Mouse (Mus musculus) embryonic facial prominence, embryonic 14.5 days (tissue): ENCODE data around the gene Ankrd33b. TPM values are rescaled to one million over a fixed set of nuclear protein-coding genes. Genes with fewer than 3 reads are reported as not detected.

Source experiments
- ATAC-seq: fragments of 200-750 bp; cut with Nextera tagmentation; 2 replicates; pipeline ENCODE4 v1.8.0; 2017; ENCODE audit warnings: low read depth, moderate number of reproducible peaks, moderate TSS enrichment
- DNase-seq: peaks from one replicate; pipeline ENCODE4 v3.0.0-alpha.2; 2015; ENCODE audit warnings: low spot score
- H3K27ac ChIP-seq: fragments of 300-500 bp; sonication (generic); replicated peaks from 2 replicates; pipeline ENCODE4 v1.5.1; 2014; ENCODE audit warnings: low read depth, mild to moderate bottlenecking, low read length, moderate library complexity
- H3K27me3 ChIP-seq: fragments of 300-500 bp; sonication (generic); replicated peaks from 2 replicates; pipeline ENCODE4 v1.6.1; 2014; ENCODE audit warnings: low read length; ENCODE audit not compliant: control insufficient read depth, insufficient read depth
- H3K36me3 ChIP-seq: fragments of 300-500 bp; sonication (generic); 2 replicates; pipeline ENCODE4 v1.6.1; 2014; ENCODE audit warnings: low read length, mixed read lengths; ENCODE audit not compliant: control insufficient read depth, insufficient read depth
- H3K4me1 ChIP-seq: fragments of 300-500 bp; sonication (generic); 2 replicates; pipeline ENCODE4 v1.6.1; 2014; ENCODE audit warnings: antibody characterized with exemption, low read length; ENCODE audit not compliant: control insufficient read depth, insufficient read depth
- H3K4me2 ChIP-seq: fragments of 300-500 bp; sonication (generic); 2 replicates; pipeline ENCODE4 v1.6.1; 2014; ENCODE audit warnings: low read depth, mild to moderate bottlenecking, low read length, moderate library complexity, mixed read lengths
- H3K4me3 ChIP-seq: fragments of 300-500 bp; sonication (generic); 2 replicates; pipeline ENCODE4 v1.5.1; 2014; ENCODE audit warnings: low read depth, mild to moderate bottlenecking, low read length
- H3K9ac ChIP-seq: fragments of 300-500 bp; sonication (generic); 2 replicates; pipeline ENCODE4 v1.6.1; 2014; ENCODE audit warnings: low read depth, mild to moderate bottlenecking, low read length, moderate library complexity, mixed read lengths
- H3K9me3 ChIP-seq: fragments of 300-500 bp; sonication (generic); 2 replicates; pipeline ENCODE4 v1.6.1; 2016; ENCODE audit warnings: low read length; ENCODE audit not compliant: control insufficient read depth
- WGBS: fragments of 180-500 bp; shearing (Covaris S2); extraction: QIAGEN DNeasy Blood & Tissue Kit; methylation state at CpG from one replicate; pipeline ENCODE4 v1.1.7; 2014; 5-methylcytosine and 5-hydroxymethylcytosine counted together
- polyA plus RNA-seq: library from polyadenylated mRNA; unstranded; fragments of >200 nt; fragmentation: Nextera tagmentation; extraction: Ambion mirVana; gene quantifications from 2 replicates; pipeline ENCODE4 v1.2.1, GENCODE M21; 2014

Gene Ankrd33b
- polyA plus RNA-seq, 1 experiment from 2014 or later = 1.1 TPM

DNA sequence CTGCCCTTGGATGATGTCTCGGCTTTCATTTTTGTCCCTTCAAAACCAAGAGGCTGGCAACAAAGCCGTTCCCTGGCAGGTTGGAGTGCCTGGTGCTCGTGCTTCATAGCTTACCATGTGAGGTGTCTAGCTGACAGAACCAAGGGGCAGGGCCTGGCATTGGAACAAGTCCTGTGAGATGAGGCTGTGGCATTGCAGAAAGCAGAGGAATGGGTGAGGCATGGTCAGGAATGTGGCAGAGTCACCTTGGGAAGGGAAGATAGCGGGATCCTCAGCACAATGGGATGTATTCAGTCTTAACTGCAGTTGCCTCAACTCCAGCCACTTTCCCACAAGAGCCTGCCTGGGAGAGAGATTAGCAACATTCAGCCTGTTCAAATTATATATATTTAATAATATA is 24.6 kb upstream of the Ankrd33b start:
- Histone ChIP-seq H3K4me1 (no peaks in the 10 kb centered on the region), H3K27me3 (no peaks in the 10 kb centered on the region), H3K9me3 (0 out of 2 replicates have a peak, but pooled peaks cover 3% of the 10 kb centered on the region), H3K36me3 (no peaks in the 10 kb centered on the region), H3K27ac (no peak overlapping the region), H3K4me2 (no peak overlapping the region), H3K9ac (no peak overlapping the region), H3K4me3 (no peak overlapping the region)
- DNase-seq (no peak), ATAC-seq (no peak)
- 75% methylated on average over 4 of the region's 4 CpGs for WGBS

DNA sequence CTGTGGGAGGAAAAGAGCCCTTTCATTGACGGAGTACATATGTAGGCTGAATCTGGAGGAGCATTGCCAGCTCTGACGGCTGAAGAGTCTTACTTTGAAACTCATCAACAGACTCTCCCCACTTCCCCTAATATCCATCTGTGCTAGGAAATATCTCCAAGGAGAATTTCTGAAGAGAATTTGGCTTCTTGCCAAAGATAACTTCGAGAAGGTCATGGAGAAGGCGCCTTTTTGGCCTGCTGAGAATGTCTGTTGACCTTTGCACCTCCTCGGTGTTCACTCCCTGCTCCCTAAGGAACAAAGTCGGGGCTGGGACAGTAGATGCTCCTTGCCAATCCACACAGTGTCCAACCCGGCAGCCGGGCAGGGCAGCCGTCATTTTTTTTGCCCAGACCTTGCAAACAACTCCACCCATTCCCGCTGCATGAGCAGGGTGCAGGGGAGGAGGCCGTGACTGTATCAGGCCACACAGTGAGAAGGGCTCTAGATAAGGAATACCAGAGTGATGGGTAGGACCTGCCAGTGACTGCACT is 14.5 kb upstream of the Ankrd33b start:
- no peaks in the 10 kb centered on the region for H3K27me3 ChIP-seq
- DNase-seq = peak; percentile 26
- no peak overlapping the region for H3K27ac ChIP-seq
- 0 out of 2 replicates have a peak, but pooled peaks cover under 1% of the 10 kb centered on the region for H3K9me3 ChIP-seq
- no peaks in the 10 kb centered on the region for H3K4me1 ChIP-seq
- H3K4me2 ChIP-seq = no peak overlapping the region
- ATAC-seq = no peak
- 55% methylated on average over 11 of the region's 11 CpGs for WGBS
- no peak overlapping the region for H3K9ac ChIP-seq
- H3K4me3 ChIP-seq = no peak overlapping the region
- H3K36me3 ChIP-seq = no peaks in the 10 kb centered on the region

DNA sequence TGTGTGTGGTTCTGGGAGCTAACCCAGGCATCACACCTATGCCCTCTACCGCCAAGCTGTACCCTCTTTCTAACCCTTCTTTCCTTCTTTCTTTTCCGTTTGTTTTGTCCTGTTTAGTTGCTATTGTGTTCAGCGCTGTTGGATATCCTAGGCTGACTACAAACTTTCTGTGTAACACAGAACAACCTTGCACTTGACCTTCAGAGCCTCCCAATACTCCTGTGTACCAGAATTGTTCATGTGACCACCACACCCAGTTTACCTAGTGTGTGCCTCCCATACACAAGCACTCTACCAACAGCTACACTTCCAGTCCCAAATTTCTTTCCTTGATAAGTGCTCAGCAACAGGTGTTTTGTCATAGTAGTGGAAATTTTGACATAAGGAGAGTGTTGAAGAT is 11.9 kb upstream of the Ankrd33b start:
- no peak overlapping the region for H3K27ac ChIP-seq

DNA sequence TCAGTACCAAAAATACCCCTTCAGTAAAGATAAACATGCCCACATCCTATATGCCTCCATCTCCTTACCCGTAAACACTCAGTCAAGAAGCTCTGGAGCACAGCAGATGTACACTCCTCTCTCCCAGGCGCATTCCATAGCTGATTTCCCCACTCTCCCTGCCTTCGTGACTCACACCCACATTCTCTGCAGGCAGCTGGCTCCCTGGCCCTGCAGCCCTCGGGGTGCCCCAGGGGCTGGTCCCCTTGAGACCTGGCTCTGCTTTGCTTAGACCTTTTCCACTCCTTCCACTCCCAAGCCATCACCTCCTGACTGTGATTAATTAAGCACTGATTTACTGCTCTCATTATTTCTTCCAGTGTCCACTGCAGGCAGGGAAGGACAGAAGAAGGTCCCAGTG is 7.7 kb upstream of the Ankrd33b start:
- Histone ChIP-seq H3K4me1 (no peaks in the 10 kb centered on the region), H3K4me2 (no peak overlapping the region), H3K27me3 (no peaks in the 10 kb centered on the region), H3K36me3 (no peaks in the 10 kb centered on the region), H3K9ac (no peak overlapping the region), H3K27ac (no peak overlapping the region), H3K4me3 (no peak overlapping the region), H3K9me3 (no peaks in the 10 kb centered on the region)
- DNase-seq = no peak
- ATAC-seq = no peak
- 31% methylated on average over 4 of the region's 4 CpGs for WGBS

More for the DNA sequence above, 11.9 kb upstream of the Ankrd33b start:
- Histone ChIP-seq H3K4me2 (no peak overlapping the region), H3K4me1 (no peaks in the 10 kb centered on the region), H3K27me3 (no peaks in the 10 kb centered on the region), H3K4me3 (no peak overlapping the region), H3K9me3 (no peaks in the 10 kb centered on the region), H3K9ac (no peak overlapping the region), H3K36me3 (no peaks in the 10 kb centered on the region)
- no peak for DNase-seq
- no peak for ATAC-seq
- 84% methylated on average over 3 of the region's 3 CpGs for WGBS

DNA sequence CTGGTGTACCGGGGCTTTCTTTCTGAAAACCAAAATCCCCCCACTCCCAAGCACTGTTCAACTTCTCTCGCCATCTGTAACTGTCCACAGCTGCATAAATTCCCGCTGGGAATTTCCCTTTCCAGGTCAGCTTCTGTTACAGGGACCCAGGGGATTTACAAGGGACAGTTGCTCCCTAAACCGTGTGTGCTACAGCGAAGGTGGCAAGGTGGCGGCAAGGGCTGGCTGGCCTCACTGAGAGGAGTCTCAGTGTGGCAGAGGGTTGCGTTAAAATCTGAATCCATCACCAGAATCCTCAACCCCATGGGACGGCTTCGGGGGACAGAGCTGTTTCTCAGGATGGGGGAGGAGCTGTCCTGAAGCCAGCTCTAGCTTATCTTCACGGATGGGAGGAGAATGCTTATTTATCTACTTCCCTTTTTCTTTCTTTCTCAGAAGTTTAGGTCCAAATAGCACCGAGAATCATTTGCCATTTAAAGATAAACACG is 1.6 kb upstream of the Ankrd33b start:
- Histone ChIP-seq H3K9ac (no peak overlapping the region), H3K4me2 (no peak overlapping the region), H3K4me1 (peaks cover 8% of the 10 kb centered on the region; the same call in 1 of the 2 replicates), H3K4me3 (no peak overlapping the region), H3K36me3 (no peaks in the 10 kb centered on the region), H3K27ac (no peak overlapping the region), H3K27me3 (peaks cover 54% of the 10 kb centered on the region), H3K9me3 (no peaks in the 10 kb centered on the region)
- WGBS = 9% methylated on average over 12 of the region's 12 CpGs
- ATAC-seq = 0 out of 2 replicates have a peak, but pooled peaks have one; percentile 24
- DNase-seq = no peak

DNA sequence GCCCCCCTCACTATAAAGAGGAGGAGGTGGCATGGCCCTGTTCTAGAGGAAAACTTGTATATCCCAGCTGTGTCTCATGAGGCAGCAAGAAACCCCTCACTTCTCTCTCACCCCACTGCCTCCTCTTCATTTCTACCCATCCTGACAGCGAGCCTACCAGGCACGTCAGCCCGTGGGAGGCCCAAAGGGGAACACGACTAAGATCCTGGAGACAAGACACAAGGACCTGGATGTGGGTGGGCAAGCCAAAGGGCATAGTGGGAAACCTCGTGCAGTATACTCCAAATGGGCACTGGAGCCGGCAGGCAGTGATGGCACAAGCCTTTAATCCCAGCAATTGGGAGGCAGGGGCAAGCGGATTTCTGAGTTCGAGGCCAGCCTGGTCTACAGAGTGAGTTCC is 1.0 kb upstream of the Ankrd33b start:
- WGBS = 17% methylated on average over 8 of the region's 8 CpGs
- Histone ChIP-seq H3K4me1 (peaks cover 8% of the 10 kb centered on the region; the same call in 1 of the 2 replicates), H3K4me2 (no peak overlapping the region), H3K9me3 (no peaks in the 10 kb centered on the region), H3K27ac (no peak overlapping the region), H3K9ac (no peak overlapping the region), H3K4me3 (no peak overlapping the region), H3K36me3 (no peaks in the 10 kb centered on the region), H3K27me3 (peaks cover 55% of the 10 kb centered on the region)
- no peak for DNase-seq
- ATAC-seq = no peak

DNA sequence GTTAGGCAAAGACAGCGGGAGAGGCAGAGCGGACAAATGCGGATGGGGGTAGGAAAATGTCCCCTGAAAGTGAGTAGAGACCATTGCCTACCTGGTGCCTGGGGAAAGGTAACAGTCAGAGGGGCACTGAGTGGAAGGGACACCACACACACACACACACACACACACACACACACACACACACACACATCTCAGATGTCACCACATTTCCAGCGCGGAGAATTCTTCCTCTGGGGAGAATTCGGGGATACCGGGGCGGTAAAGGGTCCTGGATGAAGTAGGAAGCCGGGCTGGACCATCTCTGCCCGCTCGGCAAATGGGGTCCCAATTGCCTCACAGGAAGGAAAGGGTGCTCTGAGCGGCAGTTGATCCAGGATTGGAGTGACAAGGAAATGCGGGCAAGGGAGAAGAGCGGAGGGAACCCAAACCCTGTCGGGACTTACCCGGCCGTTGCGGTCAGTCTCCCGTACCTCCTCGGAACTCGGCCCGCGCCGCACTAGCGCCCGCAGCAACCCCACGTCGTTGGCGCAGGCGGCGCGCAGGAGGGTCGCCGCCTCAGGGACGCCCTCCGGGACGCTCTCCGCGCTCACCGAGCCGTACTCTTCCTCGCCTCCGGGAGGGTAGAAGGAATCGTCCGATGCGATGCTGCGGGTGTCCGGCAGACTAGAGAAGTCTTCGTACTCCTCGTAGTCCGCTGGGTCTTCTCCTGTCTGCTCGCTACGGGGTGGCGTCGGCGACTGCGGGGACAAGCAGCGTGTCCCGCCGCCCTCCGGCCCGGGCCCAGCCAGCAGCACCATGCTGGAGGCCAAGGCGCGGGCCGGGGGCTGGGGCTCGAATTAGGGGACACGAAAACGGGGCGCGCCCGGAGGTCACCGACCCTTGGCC is 688 bp downstream of the Ankrd33b start:
- ATAC-seq (peak; percentile 28; the same call in 1 of the 2 replicates), DNase-seq (no peak)
- H3K9me3 ChIP-seq = no peaks in the 10 kb centered on the region
- under 1% methylated on average over 42 of the region's 72 CpGs for WGBS
- peak overlapping the region; percentile 59 for H3K9ac ChIP-seq
- no peak overlapping the region for H3K27ac ChIP-seq
- H3K4me1 ChIP-seq = peaks cover 8% of the 10 kb centered on the region; the same call in 1 of the 2 replicates
- peak overlapping the region; percentile 100 for H3K4me2 ChIP-seq
- H3K27me3 ChIP-seq = peaks cover 55% of the 10 kb centered on the region
- H3K4me3 ChIP-seq = peak overlapping the region; percentile 62
- no peaks in the 10 kb centered on the region for H3K36me3 ChIP-seq

DNA sequence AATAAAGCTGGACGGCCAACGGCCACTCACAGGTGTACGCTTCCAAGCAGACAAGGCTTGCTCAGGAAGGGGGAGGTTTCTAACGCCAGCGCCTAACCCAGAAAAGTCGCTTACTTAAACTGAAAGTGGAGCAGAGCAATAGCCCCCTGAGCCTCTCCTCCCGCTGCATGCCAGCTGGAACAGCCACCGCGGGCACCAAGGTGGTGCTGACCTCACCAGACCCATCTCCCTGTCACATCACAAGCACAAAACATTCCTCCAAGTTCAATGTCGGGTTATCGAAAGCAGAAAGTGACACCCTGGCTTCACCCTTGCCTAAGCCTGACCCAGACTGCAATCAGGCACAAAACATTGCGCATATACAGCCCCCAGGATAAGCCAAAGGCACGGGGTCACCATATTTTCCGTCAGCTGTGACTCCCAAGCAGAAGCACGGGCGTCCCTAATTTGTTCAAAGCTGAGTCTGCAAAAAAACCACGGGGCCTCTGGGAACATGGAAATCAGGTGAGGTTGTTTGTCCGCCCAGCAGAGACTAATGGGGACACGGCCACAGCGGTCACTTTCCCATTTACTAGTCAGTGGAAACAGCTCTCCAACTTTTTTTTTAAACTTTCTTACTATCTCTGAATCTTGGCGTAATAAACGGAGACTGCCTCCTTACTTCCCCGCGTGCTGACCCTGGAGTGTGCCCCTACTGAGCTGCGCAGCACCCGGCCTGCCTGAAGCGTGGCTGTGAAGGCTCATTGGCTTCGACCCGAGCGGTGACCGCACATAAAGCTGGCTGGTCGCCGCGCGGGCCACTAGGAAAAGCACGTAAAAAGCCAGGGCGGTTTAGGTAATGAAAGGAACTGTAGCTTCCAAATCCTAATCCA is 1.6 kb downstream of the Ankrd33b start:
- peak overlapping the region; percentile 42; the same call in 1 of the 2 replicates for H3K9ac ChIP-seq
- peaks cover 55% of the 10 kb centered on the region for H3K27me3 ChIP-seq
- H3K27ac ChIP-seq = no peak overlapping the region
- WGBS = 3% methylated on average over 37 of the region's 37 CpGs
- DNase-seq = no peak
- peaks cover 8% of the 10 kb centered on the region; the same call in 1 of the 2 replicates for H3K4me1 ChIP-seq
- no peaks in the 10 kb centered on the region for H3K9me3 ChIP-seq
- H3K36me3 ChIP-seq = no peaks in the 10 kb centered on the region
- ATAC-seq = peak; percentile 9
- peak overlapping the region; percentile 62 for H3K4me3 ChIP-seq
- peak overlapping the region; percentile 100 for H3K4me2 ChIP-seq
